Mouse (Mus musculus) limb, embryonic 12.5 days (tissue): ENCODE results near the gene Hrg. TPM values are rescaled to one million over a fixed set of nuclear protein-coding genes. Genes with fewer than 3 reads are reported as not detected.
"Not testable (repeated sequence)": the region's sequence is repeated elsewhere in the genome, so short reads cannot be mapped to it uniquely, and the experiment has no call there.

Source experiments
- ATAC-seq: fragments of 200-750 bp; cut with Nextera tagmentation; 2 replicates; pipeline ENCODE4 v1.8.0; 2017; ENCODE audit warnings: low read depth, moderate TSS enrichment; ENCODE audit not compliant: insufficient number of reproducible peaks, insufficient read depth, low FRiP score, low TSS enrichment
- H3K27ac ChIP-seq: fragments of 300-500 bp; sonication (generic); 2 replicates; pipeline ENCODE4 v1.5.1; 2016; ENCODE audit warnings: mild to moderate bottlenecking, moderate library complexity
- H3K27me3 ChIP-seq: fragments of 300-500 bp; sonication (generic); 2 replicates; pipeline ENCODE4 v1.6.1; 2016; ENCODE audit warnings: mild to moderate bottlenecking, moderate library complexity
- H3K36me3 ChIP-seq: fragments of 300-500 bp; sonication (generic); 2 replicates; pipeline ENCODE4 v1.6.1; 2016; ENCODE audit warnings: mild to moderate bottlenecking, moderate library complexity
- H3K4me1 ChIP-seq: fragments of 300-500 bp; sonication (generic); replicated peaks from 2 replicates; pipeline ENCODE4 v1.6.1; 2016
- H3K4me2 ChIP-seq: fragments of 300-500 bp; sonication (generic); 2 replicates; pipeline ENCODE4 v1.6.1; 2016; ENCODE audit warnings: mild to moderate bottlenecking, moderate library complexity
- H3K4me3 ChIP-seq: fragments of 300-500 bp; sonication (generic); replicated peaks from 2 replicates; pipeline ENCODE4 v1.5.1; 2016; ENCODE audit warnings: mild to moderate bottlenecking
- H3K9ac ChIP-seq: fragments of 300-500 bp; sonication (generic); replicated peaks from 2 replicates; pipeline ENCODE4 v1.6.1; 2016; ENCODE audit warnings: mild to moderate bottlenecking, moderate library complexity
- H3K9me3 ChIP-seq: fragments of 300-500 bp; sonication (generic); 2 replicates; pipeline ENCODE4 v1.6.1; 2016; ENCODE audit warnings: mild to moderate bottlenecking, moderate library complexity
- WGBS: fragments of 180-500 bp; shearing (Covaris S2); methylation state at CpG from one replicate; pipeline ENCODE4 v1.1.7; 2016; 5-methylcytosine and 5-hydroxymethylcytosine counted together
- polyA plus RNA-seq: library from polyadenylated mRNA; unstranded; fragments of >200 nt; fragmentation: Nextera tagmentation; extraction: Ambion mirVana; gene quantifications from 2 replicates; pipeline ENCODE4 v1.2.1, GENCODE M21; 2016

The Hrg gene
- polyA plus RNA-seq, 1 experiment from 2014 or later: not detected

DNA sequence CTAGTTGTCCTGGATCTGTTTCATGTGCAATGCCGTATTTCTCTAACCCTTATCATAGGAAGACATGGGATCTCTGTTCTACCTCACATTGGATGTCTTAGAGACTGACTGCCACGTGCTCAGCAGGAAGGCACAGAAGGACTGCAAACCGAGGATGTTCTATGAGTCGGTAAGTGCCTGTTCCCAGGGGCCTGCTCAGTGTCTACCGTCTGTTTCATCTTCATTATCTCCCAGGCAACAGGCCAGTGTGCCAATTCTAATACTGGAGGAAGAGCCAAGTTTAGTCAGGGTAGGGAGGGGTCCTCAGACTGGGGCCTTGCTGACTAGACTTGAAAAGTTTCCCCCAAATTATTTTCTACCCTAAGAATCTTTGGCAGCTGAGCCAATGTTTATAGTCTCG is 21.3 kb upstream of the Hrg start:
- H3K27me3 ChIP-seq: no peaks in the 10 kb centered on the region
- H3K9me3 ChIP-seq: no peaks in the 10 kb centered on the region
- H3K4me1 ChIP-seq: no peaks in the 10 kb centered on the region
- H3K36me3 ChIP-seq: no peaks in the 10 kb centered on the region
- H3K4me2 ChIP-seq: no peak overlapping the region
- H3K9ac ChIP-seq: no peak overlapping the region
- WGBS: 83% methylated on average over 6 of the region's 6 CpGs
- no peak overlapping the region for H3K27ac ChIP-seq
- ATAC-seq: no peak
- H3K4me3 ChIP-seq: no peak overlapping the region

DNA sequence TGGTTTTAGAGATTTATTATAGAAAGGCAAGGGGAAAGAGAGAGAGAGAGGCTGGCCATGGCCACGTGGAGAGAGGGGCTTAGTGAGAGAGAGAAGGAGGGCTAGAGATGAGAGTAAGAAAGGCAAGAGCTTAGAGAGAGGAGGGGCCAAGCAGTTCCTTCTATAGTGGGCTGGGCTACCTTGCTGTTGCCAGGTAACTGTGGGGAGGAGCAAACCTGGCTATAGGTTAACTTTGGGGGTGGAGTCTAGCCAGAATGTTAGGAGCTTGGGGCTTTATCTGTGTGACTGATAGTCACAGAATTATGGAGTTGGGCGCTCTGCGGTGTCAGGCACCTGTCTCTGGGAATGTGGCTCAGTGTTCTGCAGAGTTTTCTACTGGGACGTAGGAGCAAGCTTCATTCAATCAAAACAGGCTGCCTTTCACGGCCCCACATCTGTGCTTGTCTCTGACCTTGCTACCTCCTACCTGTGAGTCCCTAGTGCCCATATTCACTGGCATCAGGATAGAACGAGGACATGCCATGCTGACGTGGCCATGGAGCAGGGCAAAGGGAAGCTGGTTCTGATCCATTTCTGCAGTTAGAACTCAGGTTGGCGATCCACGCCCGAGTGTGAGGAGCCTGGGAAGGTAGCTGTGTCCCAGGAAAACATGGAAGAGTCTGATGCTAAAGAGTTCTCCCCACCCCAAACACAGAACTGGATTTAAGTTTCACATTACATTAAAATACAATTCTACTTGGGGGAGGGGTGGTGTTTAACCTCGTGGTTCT is 19.3 kb upstream of the Hrg start:
- ATAC-seq: no peak
- Histone ChIP-seq H3K27ac (no peak overlapping the region), H3K9ac (no peak overlapping the region), H3K4me1 (no peaks in the 10 kb centered on the region), H3K36me3 (no peaks in the 10 kb centered on the region), H3K27me3 (no peaks in the 10 kb centered on the region), H3K4me2 (no peak overlapping the region), H3K4me3 (no peak overlapping the region), H3K9me3 (no peaks in the 10 kb centered on the region)
- 82% methylated on average over 11 of the region's 11 CpGs for WGBS

DNA sequence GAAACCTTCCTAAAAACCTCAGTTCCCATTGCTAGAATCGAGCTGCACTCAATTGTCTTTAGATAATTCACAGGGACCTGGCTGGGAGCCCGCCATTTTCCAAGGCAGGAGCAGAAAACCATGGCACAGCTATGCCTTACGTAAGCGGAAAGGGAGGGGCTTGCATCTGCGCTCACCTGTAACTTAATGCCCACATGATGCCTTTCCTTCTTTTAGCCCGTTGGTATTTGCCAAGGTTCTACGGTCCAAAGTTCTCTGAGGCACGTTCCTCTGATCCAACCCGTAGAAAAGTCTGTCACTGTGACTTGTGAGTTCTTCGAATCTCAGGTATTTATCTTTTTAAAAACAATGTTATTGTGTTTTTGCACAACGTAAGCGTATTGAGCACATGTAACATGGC is 13.2 kb upstream of the Hrg start:
- Histone ChIP-seq H3K27me3 (no peaks in the 10 kb centered on the region), H3K4me3 (no peak overlapping the region), H3K36me3 (no peaks in the 10 kb centered on the region), H3K9me3 (no peaks in the 10 kb centered on the region), H3K4me2 (no peak overlapping the region), H3K9ac (no peak overlapping the region), H3K4me1 (no peaks in the 10 kb centered on the region), H3K27ac (no peak overlapping the region)
- no peak for ATAC-seq
- 90% methylated on average over 12 of the region's 12 CpGs for WGBS

DNA sequence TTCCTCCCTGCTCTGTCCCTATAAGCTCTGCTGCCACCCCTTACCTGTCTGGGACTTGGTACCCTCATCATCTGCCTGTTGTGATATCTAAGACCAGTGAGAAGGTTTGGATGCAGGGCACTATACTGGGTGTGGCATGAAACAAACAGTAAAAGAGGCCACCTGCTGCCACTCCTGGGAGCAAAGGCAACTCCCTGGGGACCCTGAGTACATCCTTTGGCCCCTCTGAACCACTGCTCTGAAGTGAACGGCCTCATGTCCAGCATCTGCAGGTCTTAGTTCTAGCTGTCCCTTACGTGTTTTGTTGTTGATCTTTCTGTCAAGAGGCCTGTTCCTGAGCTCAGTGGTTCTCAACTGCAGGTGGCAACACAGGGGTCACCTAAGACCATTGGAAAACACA is 12.3 kb upstream of the Hrg start:
- Histone ChIP-seq H3K36me3 (no peaks in the 10 kb centered on the region), H3K27me3 (no peaks in the 10 kb centered on the region), H3K4me2 (no peak overlapping the region), H3K9ac (no peak overlapping the region), H3K9me3 (no peaks in the 10 kb centered on the region), H3K4me1 (no peaks in the 10 kb centered on the region), H3K4me3 (no peak overlapping the region), H3K27ac (no peak overlapping the region)
- ATAC-seq: no peak
- WGBS: 74% methylated on average over 2 of the region's 2 CpGs

DNA sequence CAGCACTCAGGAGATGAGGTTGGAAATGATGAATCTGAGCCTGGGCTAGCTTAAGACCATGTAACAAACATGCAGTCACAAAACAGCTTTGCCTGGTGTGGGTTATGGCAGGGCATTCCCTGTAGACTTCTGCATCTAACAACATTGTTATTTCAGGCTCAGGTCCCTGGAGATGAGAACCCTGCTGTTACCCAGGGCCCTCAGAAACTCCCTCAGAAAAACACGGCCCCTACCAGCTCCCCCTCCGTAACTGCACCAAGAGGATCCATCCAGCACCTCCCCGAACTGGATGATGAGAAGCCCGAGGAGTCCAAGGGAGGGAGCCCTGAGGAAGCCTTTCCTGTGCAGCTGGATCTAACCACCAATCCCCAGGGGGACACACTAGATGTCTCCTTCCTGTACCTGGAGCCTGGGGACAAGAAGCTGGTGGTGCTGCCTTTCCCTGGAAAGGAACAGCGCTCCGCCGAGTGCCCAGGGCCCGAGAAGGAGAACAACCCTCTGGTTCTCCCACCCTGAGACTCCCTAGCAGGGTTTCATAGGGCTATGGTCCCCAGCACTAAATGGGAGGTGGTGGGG is 11.7 kb upstream of the Hrg start:
- no peak overlapping the region for H3K4me3 ChIP-seq
- no peaks in the 10 kb centered on the region for H3K36me3 ChIP-seq
- H3K9ac ChIP-seq: no peak overlapping the region
- H3K9me3 ChIP-seq: no peaks in the 10 kb centered on the region
- H3K4me1 ChIP-seq: no peaks in the 10 kb centered on the region
- H3K27me3 ChIP-seq: no peaks in the 10 kb centered on the region
- WGBS: 83% methylated on average over 8 of the region's 8 CpGs
- H3K4me2 ChIP-seq: no peak overlapping the region
- ATAC-seq: no peak
- no peak overlapping the region for H3K27ac ChIP-seq

DNA sequence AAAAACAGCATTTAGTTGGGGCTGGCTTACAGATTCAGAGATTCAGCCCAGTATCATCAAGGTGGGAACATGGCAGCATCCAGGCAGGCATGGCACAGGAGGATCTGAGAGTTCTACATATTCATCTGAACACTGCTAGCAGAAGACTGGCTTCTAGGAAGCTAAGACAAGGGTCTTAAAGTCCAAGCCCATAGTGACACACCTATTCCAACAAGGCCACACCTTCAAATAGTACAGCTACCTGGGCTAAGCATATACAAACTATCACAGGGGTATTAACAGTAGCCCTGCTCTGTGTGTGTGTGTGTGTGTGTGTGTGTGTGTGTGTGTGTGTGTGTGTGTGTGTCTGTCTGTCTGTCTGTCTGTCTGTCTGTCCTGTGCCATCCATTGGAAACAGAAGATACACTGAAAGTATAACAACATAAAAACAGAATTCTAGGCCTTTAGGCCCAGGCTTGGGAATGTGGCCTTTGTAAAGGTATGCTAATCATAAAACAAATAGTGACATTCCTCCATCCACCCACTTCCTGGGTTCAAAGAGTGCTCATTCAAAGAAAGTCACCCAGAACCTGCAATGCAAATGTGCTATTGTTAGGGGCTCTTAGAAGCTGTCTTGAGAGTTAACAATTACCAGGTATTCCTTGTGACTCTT is 8.9 kb upstream of the Hrg start:
- not testable (repeated sequence) for ATAC-seq, H3K27me3 ChIP-seq, H3K4me2 ChIP-seq, H3K9me3 ChIP-seq, H3K9ac ChIP-seq, H3K4me1 ChIP-seq, H3K27ac ChIP-seq, H3K36me3 ChIP-seq, H3K4me3 ChIP-seq

DNA sequence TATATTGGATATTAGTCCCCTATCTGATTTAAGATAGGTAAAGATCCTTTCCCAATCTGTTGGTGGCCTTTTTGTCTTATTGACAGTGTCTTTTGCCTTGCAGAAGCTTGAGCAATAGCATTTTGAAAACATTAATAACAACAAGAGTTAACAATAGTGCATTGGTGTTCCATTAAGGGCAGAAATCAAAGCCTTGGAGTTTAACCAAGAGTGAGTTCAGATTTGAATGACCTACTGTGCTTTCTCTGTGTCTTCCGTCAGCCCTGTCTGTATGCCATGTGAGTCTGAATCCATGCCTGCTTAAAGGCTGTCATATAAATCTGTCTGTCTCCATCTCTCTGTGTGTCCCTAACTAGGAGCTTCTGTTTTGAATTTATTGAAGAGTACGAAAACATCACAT is 3.5 kb upstream of the Hrg start:
- Histone ChIP-seq H3K27ac (no peak overlapping the region), H3K36me3 (no peaks in the 10 kb centered on the region), H3K9ac (no peak overlapping the region), H3K4me2 (no peak overlapping the region), H3K27me3 (no peaks in the 10 kb centered on the region), H3K9me3 (no peaks in the 10 kb centered on the region), H3K4me1 (no peaks in the 10 kb centered on the region), H3K4me3 (no peak overlapping the region)
- WGBS: 83% methylated on average over 2 of the region's 2 CpGs
- ATAC-seq: no peak

DNA sequence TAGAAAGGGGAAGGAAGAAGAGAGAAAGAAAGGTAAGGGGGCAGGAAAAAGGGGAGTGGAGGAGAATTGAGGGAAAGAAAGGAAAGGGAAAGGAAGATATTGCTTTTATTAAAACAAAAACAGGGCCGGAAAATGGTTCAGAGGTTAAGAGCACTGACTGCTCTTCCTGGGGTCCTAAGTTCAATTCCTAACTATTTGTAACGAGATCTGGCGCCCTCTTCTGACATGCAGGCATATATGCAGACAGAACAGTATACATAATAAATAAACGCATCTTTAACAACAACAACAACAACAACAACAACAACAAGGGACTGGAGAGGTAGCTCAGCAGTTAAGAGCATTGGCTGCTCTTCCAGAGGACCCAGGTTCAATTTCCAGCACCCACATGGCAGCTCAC is 2.2 kb downstream of the Hrg start:
- Histone ChIP-seq H3K27me3 (no peaks in the 10 kb centered on the region), H3K27ac (no peak overlapping the region), H3K4me2 (no peak overlapping the region), H3K36me3 (no peaks in the 10 kb centered on the region), H3K4me3 (no peak overlapping the region), H3K9me3 (no peaks in the 10 kb centered on the region), H3K9ac (no peak overlapping the region), H3K4me1 (no peaks in the 10 kb centered on the region)
- 42% methylated on average over 4 of the region's 4 CpGs for WGBS
- ATAC-seq: no peak

DNA sequence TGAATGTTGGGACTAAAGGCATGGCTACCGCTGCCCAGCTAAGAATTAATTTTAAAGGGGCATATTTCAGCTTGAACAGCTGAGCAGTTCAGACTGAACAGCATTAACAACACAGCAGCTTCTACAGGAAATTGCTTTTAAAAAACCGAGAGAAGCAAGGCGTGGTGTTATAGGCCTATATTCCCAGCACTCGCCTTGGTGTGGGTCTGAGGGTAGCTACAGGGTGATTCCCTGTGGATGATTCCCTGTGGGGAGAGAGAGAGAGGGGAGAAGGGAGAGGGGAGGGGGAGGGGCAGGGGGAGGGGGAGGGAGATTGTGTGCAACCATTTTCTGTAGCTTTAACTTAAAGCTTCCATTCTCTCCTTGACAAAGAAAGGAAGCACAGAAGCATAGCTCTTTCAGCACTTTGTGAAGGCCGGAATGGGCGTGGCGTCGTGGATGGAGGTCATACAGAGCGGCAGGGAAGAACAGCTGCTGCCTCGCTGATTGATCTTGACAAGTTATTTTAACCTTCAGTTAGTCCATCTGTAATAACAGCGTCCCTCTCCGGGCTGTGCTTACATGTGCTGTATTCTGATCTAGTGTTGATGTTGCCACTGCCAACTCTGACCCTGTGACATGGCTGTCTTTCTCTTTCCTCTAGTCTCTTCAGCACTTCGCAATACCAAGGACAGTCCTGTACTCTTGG is 4.7 kb downstream of the Hrg start:
- Histone ChIP-seq H3K27me3 (no peaks in the 10 kb centered on the region), H3K4me1 (no peaks in the 10 kb centered on the region), H3K36me3 (no peaks in the 10 kb centered on the region), H3K4me2 (no peak overlapping the region), H3K9me3 (no peaks in the 10 kb centered on the region), H3K4me3 (no peak overlapping the region), H3K9ac (no peak overlapping the region), H3K27ac (no peak overlapping the region)
- ATAC-seq: no peak
- 69% methylated on average over 13 of the region's 13 CpGs for WGBS

DNA sequence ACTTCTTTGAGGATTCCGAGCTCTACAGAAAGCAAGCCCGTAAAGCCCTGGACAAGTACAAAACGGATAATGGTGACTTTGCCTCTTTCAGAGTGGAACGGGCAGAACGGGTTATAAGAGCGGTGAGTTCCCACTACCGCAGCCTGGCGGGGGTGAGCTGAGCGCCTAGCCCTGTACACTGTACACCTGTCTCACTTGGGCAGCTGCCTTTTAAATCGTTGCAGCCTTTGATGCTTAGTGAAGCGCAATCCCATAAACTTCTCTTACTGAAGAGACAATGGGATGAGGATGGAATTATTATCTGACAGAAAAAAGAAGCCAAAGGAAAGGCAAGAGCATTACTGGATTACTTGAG is 5.2 kb downstream of the Hrg start:
- no peak overlapping the region for H3K4me2 ChIP-seq
- WGBS: 89% methylated on average over 11 of the region's 11 CpGs

DNA sequence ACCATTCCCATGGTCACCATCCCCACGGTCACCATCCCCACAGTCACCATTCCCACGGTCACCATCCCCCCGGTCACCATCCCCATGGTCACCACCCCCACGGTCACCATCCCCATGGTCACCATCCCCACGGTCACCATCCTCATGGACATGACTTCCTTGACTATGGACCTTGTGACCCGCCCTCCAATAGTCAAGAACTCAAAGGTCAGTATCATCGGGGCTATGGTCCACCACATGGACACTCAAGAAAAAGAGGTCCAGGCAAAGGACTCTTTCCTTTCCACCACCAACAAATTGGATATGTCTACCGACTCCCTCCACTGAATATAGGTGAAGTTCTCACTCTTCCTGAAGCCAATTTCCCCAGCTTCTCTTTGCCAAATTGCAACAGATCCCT is 10.2 kb downstream of the Hrg start:
- 91% methylated on average over 8 of the region's 8 CpGs for WGBS
- no peak for ATAC-seq
- no peaks in the 10 kb centered on the region for H3K4me1 ChIP-seq

More for the DNA sequence above, 5.2 kb downstream of the Hrg start:
- H3K36me3 ChIP-seq: no peaks in the 10 kb centered on the region
- no peak overlapping the region for H3K4me3 ChIP-seq
- no peak for ATAC-seq
- H3K27me3 ChIP-seq: no peaks in the 10 kb centered on the region
- no peak overlapping the region for H3K9ac ChIP-seq
- no peak overlapping the region for H3K27ac ChIP-seq
- H3K9me3 ChIP-seq: no peaks in the 10 kb centered on the region
- no peaks in the 10 kb centered on the region for H3K4me1 ChIP-seq

More for the DNA sequence above, 10.2 kb downstream of the Hrg start:
- Histone ChIP-seq H3K27me3 (no peaks in the 10 kb centered on the region), H3K9ac (no peak overlapping the region), H3K4me2 (no peak overlapping the region), H3K4me3 (no peak overlapping the region), H3K9me3 (no peaks in the 10 kb centered on the region), H3K27ac (no peak overlapping the region), H3K36me3 (no peaks in the 10 kb centered on the region)
